Mouse (Mus musculus) left cerebral cortex, adult 2 months (tissue): ENCODE results near the gene Pcnx2. TPM values are rescaled to one million over a fixed set of nuclear protein-coding genes. Genes with fewer than 3 reads are reported as not detected.

Experiments
- DNase-seq, 2 experiments: peaks; one replicate each; pipeline ENCODE4 v3.0.0; 2021 to 2022; ENCODE audit warnings: low spot score in 2 of 2, mixed read lengths in 1 of 2; ENCODE audit errors: extremely low spot score in 1 of 2
- H3K27ac ChIP-seq: fragments of 200-600 bp; 2 replicates; pipeline ENCODE4 v1.8.1; 2022
- H3K4me3 ChIP-seq: fragments of 200-600 bp; 2 replicates; pipeline ENCODE4 v1.8.1; 2022
- CTCF ChIP-seq: fragments of 200-600 bp; IDR thresholded peaks from 2 replicates; pipeline ENCODE4 v1.8.1; 2022; ENCODE audit warnings: antibody characterized with exemption, mild to moderate bottlenecking, moderate library complexity
- intact Hi-C: fragments of 180-260 bp; cut with DNase I; formaldehyde crosslinking; loops from one replicate; pipeline ENCODE4 v1.15.1; 2025
- long read RNA-seq, 2 experiments: library from polyadenylated mRNA; stranded (forward); transcript quantifications; one replicate each; pipeline ENCODE4 v2.0.0; 2021; ENCODE audit warnings: borderline mapping rate in 2 of 2
- total RNA-seq, 2 experiments: library from RNA; stranded (reverse); gene quantifications; 2 replicates each; pipeline ENCODE4 v1.2.3; 2021

Gene Pcnx2
- total RNA-seq: 10 to 100 TPM; 90.3 to 91.0 TPM
- long read RNA-seq, experiment 1, full-length matches to known transcripts: 23 of 58 reads
- long read RNA-seq, experiment 1, partial matches to known transcripts: 26 of 58 reads
- long read RNA-seq, experiment 1, other reads (novel, unspliced or antisense): 9 of 58 reads
- long read RNA-seq, experiment 2, full-length matches to known transcripts: 19 of 59 reads
- long read RNA-seq, experiment 2, partial matches to known transcripts: 28 of 59 reads
- long read RNA-seq, experiment 2, other reads (novel, unspliced or antisense): 12 of 59 reads

DNA sequence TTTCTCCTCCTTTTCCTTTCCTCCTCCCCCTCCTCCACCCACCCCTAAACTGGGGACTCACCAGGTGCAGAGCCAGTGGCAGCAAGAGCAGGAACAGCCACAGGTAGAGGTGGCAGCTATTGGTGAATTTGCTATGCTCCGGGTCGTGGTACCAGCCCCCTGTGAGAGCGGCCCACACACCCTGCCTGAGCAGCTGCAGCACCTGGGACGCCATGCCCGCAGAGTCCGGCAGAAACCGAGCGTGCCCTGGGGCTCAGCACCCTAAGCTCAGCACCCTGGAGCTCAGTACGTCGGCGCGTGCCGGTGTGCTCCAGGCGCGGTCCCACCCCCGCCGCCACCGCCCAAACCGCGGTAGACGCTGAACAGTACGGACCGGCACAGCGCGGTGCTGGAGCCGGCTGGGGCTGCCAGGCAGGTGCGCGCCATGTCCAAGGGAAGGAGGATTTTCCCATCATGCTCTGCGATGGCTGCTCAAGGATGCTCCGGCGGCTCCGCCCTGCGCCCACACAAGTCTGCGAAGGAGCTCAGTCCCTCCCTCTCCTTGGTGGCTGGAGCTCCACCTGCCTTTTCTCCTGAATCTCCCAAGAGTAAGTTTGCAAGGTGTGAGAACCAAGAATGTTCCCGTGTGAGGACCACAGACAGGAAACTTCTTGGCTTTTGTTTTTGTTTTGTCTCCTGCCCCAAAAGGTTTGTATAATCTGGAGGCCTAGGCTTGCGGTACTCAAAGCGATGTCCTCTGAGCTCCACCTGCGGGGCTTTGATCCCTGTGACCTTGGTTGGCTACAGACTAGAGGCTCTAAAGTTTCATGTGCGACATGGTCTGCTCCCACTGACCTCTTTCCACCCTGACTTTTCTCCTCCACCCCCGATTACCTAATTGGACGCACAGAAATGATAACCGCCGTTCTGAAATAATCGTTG lies at the start of gene Pcnx2:
TSS of gene Pcnx2 (minus strand) at position 450 of the 921 bp plus-strand sequence.
- intact Hi-C loops: no loop called here
- TF ChIP-seq CTCF: no peak
- peak; percentile 84 to 86 for DNase-seq
- peak within 1 kb of the TSS; percentile 82 for H3K4me3 ChIP-seq
- peak within 1 kb of the TSS; percentile 92 for H3K27ac ChIP-seq

DNA sequence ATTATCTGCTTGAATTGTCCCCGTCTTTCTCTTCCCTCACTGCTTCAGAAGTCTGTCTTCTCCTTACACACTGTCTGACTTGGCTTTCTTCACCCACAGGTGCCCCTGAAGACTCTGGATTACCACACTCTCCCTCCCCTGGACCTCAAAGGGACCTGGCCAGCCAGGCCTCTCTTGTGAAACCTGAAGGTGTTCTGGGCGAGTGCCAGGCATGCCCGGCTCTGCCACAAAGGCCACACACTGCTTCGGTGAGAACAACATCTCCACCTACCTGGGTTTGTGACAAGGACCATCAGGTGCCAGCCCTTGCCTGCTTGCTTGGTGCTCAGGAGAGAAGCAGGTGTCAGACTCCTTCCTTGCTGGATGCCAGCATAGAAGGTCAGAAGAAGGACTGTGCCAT lies 46.4 kb upstream of the Pcnx2 start:
- DNase-seq: no peak
- Histone ChIP-seq H3K27ac (no peak overlapping the region), H3K4me3 (no peak overlapping the region)
- intact Hi-C loops: no loop called here
- TF ChIP-seq CTCF: no peak

DNA sequence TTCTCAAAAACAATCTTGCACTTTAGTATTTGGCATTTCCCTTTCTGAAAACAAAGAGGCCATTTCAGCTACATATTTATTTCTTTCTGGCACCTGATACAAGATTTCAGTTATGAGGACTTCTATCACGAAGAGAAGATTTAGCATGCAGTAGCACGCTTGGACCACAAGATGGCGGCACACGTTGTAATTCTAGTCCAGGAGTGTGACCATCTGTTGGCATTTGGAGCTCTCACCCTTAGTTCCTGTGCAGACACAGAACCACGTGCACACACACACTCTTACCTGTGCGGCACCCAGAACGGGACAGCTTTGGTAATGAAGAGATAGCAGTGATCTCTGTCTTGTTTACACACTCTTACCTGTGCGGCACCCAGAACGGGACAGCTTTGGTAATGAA lies 37.5 kb upstream of the Pcnx2 start:
- Histone ChIP-seq H3K27ac (no peak overlapping the region), H3K4me3 (no peak overlapping the region)
- peak; percentile 49 to 64 for DNase-seq
- intact Hi-C loops: no loop called here
- TF ChIP-seq CTCF: peak; percentile 83

DNA sequence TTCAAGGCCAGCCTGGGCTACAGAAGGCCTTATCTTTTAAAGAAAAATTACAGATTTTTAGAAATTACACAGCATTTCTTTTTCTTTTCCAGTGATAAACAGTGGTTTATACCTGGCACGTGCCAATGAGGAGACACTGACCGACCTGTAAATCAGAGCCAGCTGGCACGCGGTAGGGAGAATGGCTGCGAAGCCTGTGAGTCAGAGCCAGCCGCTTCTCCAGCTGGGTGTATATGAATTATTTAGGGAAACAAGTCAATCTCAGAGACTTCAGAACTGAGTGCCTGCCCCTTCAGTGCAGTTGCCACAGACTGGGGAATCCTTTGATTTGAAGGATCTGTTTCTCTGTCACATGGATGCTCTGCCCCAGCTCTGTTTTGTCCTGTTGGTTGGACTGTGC lies 33.7 kb upstream of the Pcnx2 start:
- intact Hi-C loops: no loop called here
- DNase-seq: no peak
- no peak overlapping the region for H3K4me3 ChIP-seq
- TF ChIP-seq CTCF: no peak
- no peak overlapping the region for H3K27ac ChIP-seq

DNA sequence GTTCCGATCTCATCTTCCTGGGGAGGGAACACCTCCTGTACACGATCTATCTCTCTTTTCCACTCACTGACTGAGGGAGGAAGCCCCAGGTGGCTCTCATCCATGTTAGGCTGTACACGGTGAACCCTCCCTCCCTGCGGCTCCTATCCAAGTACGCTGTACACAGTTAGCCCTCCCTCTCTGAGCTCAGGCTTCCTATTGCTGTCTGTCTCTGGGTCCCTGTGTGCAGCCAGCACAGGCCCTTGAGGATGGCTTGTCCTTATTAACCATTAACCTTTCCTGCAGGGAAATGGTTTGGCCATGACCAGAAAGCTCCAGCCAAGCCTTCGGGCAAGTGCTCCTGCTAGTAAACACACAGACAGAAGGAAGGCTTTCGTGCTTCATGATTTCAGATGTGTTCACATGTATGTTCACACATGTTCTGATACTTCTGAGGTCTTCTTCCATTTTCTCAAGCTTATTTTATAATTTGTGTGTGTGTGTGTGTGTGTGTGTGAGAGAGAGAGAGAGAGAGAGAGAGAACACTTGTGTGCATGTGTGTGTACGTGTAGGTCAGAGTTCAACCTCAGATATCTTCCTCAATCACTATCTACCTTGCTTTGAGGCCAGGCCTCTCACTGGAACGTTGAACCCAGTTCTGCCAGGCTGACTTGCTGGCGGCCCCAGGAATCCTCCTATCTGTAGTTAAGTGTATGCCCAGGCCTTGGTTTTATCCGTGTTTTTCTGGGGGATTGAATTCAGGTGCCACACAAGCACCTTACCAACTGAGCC lies 32.3 kb upstream of the Pcnx2 start:
- TF ChIP-seq CTCF: no peak
- Histone ChIP-seq H3K27ac (no peak overlapping the region), H3K4me3 (no peak overlapping the region)
- no peak for DNase-seq
- intact Hi-C loops: no loop called here

DNA sequence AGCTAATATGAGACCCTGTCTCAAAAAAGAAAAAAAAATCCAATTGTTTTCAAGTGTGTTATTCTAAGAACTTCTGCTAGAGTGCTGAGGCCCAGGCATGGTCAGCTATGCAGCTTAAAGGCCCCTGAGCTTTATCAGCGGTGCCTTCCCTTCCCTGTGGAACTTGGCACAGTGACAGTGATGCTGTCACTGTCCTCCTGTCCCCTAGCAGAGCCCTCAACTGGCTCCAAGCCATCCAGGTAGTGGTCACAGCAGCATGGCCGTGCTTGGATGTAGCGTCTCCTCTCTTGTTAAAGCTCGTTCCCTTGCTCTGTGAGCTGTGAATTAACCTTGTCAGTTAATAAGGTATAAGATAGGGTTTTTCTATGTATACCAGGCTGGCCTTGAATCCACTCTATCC lies 28.5 kb upstream of the Pcnx2 start:
- intact Hi-C loops: no loop called here
- no peak overlapping the region for H3K27ac ChIP-seq
- TF ChIP-seq CTCF: no peak
- H3K4me3 ChIP-seq: no peak overlapping the region
- DNase-seq: no peak

DNA sequence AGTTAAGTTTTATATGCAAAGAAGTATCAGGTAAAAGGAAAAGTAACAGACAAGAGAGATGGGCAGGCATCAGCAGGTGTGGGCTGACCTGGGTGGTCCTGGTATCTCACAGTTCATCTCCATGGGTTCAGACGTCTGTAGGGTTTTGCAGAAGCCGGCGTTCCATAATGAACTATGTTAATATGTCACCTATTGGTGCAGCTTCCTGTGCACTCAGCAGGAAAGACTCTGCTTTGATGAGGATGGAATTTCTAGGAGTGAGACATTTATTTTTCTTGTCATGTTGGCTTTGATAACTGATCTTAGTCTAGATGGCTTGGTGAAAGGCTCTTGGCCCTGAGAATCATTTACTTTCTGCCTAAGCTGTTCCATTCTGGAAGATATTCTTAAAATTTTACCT lies 24.2 kb upstream of the Pcnx2 start:
- intact Hi-C loops: no loop called here
- Histone ChIP-seq H3K4me3 (no peak overlapping the region), H3K27ac (no peak overlapping the region)
- DNase-seq: no peak
- TF ChIP-seq CTCF: no peak

DNA sequence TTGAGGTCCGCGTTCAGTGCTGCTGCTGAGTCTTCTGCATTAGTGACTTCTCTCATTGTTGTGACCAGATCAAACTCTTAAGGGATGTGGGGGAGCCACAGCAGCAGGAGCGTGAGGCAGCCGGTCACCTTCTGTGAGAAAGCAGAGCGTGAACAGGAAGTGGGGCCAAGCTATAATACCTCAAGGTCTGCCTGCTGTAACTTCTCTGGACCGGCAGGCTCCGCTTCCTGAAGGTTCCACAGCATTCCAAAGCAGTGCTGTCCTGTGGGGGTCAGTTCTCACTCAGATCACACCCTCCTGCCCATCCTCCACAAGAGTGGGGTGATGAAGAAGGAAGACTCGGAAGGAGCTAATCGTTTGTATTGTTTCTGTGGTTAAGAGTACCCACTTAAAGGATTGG lies 22.6 kb upstream of the Pcnx2 start:
- DNase-seq: no peak
- no peak overlapping the region for H3K4me3 ChIP-seq
- TF ChIP-seq CTCF: no peak
- intact Hi-C loops: no loop called here
- no peak overlapping the region for H3K27ac ChIP-seq

DNA sequence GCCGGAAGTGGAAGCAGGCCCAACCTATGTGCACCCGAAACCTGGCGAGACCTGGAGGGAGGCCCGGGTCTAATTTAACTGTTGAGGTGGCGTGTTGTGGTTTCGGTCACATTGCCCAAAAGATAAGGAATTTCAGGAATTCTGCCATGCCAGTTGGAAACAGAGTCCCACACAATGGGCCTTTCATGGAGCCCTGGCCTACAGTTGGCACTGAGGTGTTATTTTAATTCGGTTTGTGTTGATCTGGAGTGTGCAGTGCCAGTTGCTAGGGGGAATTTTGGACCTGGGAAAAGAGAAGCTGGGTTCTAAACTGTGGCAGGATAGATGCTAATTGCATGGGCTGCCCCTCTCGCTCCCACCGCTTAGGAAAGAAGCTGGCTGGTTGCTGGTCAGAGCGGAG lies 22.2 kb upstream of the Pcnx2 start:
- no peak for TF ChIP-seq CTCF
- no peak for DNase-seq
- Histone ChIP-seq H3K27ac (no peak overlapping the region), H3K4me3 (no peak overlapping the region)
- intact Hi-C loops: no loop called here

DNA sequence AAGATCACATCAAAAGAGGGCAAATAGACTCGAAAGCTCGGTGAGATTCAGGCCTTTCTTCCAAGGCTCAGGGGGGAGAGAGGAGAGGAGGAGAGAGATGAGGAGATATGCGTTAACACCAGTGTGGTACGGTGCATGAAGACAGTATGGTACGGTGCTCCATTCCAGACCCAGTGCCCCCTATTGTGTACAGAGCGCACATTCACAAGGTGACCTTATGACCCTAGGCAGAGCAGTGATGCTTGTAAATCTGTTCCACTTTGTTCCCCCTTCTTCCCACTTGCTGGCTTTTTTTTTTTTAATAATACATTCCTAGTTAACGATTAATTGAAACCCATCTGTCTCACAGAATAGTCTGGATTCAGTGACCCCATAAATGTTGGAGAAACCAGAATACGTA lies 21.4 kb upstream of the Pcnx2 start:
- Histone ChIP-seq H3K27ac (no peak overlapping the region), H3K4me3 (no peak overlapping the region)
- no peak for DNase-seq
- intact Hi-C loops: no loop called here
- no peak for TF ChIP-seq CTCF

DNA sequence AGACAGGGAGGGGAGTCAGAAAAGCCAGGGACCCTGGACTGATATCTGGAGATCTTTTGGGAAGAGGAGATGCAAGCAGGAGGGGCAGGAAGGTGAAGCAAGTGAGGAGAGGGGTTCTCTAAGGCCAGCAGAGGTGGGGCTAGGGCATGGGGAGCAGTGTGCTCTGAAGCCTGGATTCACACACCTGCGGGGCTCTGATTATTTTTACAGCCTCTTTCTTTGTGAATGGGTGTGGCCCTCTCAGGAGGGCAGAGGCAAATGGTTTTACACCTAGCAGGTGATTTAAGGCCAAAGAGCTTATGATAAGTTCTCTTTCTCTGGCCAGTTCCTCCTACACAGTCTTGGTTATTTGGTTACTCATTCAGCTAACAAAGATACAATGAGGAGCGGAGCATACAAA lies 20.6 kb upstream of the Pcnx2 start:
- no peak for DNase-seq
- intact Hi-C loops: no loop called here
- Histone ChIP-seq H3K27ac (no peak overlapping the region), H3K4me3 (no peak overlapping the region)
- no peak for TF ChIP-seq CTCF

DNA sequence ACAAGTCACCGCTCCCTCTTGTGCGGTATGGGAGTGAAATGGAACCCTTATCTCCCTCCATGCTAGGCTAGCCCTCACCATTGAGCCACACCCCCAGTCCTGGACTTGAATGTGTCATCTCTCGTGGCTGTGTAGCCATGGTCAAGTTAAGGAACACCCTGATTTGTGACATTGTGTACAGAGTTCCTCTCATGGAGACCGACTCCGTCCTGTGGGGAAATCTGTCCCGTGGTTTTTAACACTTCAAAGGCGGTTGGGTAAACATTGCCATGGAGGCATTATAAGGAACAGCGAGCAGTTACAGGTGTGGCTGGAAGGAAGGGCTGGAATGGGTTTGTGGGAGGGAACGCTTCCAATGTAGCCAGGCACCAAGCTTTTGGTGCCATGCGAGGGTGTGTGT lies 18.9 kb upstream of the Pcnx2 start:
- H3K4me3 ChIP-seq: no peak overlapping the region
- DNase-seq: no peak
- no peak overlapping the region for H3K27ac ChIP-seq
- no peak for TF ChIP-seq CTCF
- intact Hi-C loops: no loop called here
